Comparison of ENCODE assay signal across 34 mouse cellular contexts in genomic region chr8:125692447-125692846, GRCm38 (mm10). TPM values are rescaled to one million over a fixed set of nuclear protein-coding genes. Genes with fewer than 3 reads are reported as not detected.
DNase-seq lines count a peak whose midpoint lies in the region; ATAC-seq and TF ChIP-seq lines count a peak whose summit lies in the region.
"Had no signal": no experiment of that assay in that cellular context is flagged by ENCODE, and none has a peak within 500 bp of the region (broad histone marks: within the 10 kb centered on the region; RNA-seq: fewer than 3 reads in every experiment).

No protein-coding gene starts in this region.

- TF ChIP-seq CTCF in hindbrain, postnatal 0 days (IDR thresholded peaks at IDR 0.05; ENCODE audit: low read depth) = no peak
- TF ChIP-seq CTCF in lung, postnatal 0 days (IDR thresholded peaks at IDR 0.05) = no peak
- no peak for TF ChIP-seq CTCF in lung, adult 2 months (IDR thresholded peaks at IDR 0.05; ENCODE audit: insufficient read depth, low read length)

- 42% methylated on average over 5 of the region's 5 CpGs for WGBS in hindbrain, postnatal 0 days
- 80% methylated on average over 5 of the region's 5 CpGs for WGBS in hindbrain, embryonic 12.5 days
- 37% methylated on average over 5 of the region's 5 CpGs for WGBS in lung, postnatal 0 days
- 43% methylated on average over 5 of the region's 5 CpGs for WGBS in lung, adult 2 months

- H3K27ac ChIP-seq in hindbrain, postnatal 0 days = no peak overlapping the region
- H3K27ac ChIP-seq in hindbrain, embryonic 12.5 days = no peak overlapping the region
- no peak overlapping the region for H3K27ac ChIP-seq in lung, postnatal 0 days (ENCODE audit: low read length)
- H3K27ac ChIP-seq: forebrain, embryonic 15.5 days; gastrocnemius, adult 2 months; limb, embryonic 13.5 days; liver, embryonic 12.5 days; neural tube, embryonic 12.5 days; stomach, postnatal 0 days had no signal

- no peak for TF ChIP-seq POLR2A in lung, adult 2 months (IDR thresholded peaks at IDR 0.05; ENCODE audit: borderline replicate concordance, extremely low read depth, low read depth, low read length)

- TF ChIP-seq EP300 in lung, postnatal 0 days (IDR thresholded peaks at IDR 0.05) = no peak

- H3K9ac ChIP-seq in hindbrain, postnatal 0 days (replicated peaks; ENCODE audit: low read length) = no peak overlapping the region
- no peak overlapping the region for H3K9ac ChIP-seq in hindbrain, embryonic 12.5 days
- H3K9ac ChIP-seq in lung, postnatal 0 days (replicated peaks; ENCODE audit: low read depth) = no peak overlapping the region
- H3K9ac ChIP-seq: forebrain, embryonic 15.5 days; limb, embryonic 13.5 days; liver, embryonic 12.5 days; liver, postnatal 0 days; neural tube, embryonic 12.5 days had no signal

- H3K4me2 ChIP-seq in hindbrain, postnatal 0 days (ENCODE audit: low read depth, low read length) = no peak overlapping the region
- H3K4me2 ChIP-seq in hindbrain, embryonic 12.5 days (replicated peaks) = no peak overlapping the region
- no peak overlapping the region for H3K4me2 ChIP-seq in lung, postnatal 0 days (replicated peaks; ENCODE audit: low read depth, low read length)
- H3K4me2 ChIP-seq: forebrain, embryonic 15.5 days; heart, embryonic 11.5 days; limb, embryonic 13.5 days; liver, embryonic 12.5 days; neural tube, embryonic 12.5 days had no signal

- no peaks in the 10 kb centered on the region for H3K27me3 ChIP-seq in hindbrain, postnatal 0 days (ENCODE audit: insufficient read depth, low read length)
- 0 out of 2 replicates have a peak, but pooled peaks cover 3% of the 10 kb centered on the region for H3K27me3 ChIP-seq in hindbrain, embryonic 12.5 days
- 0 out of 2 replicates have a peak, but pooled peaks cover 3% of the 10 kb centered on the region for H3K27me3 ChIP-seq in lung, postnatal 0 days (replicated peaks; ENCODE audit: insufficient read depth, low read length)
- H3K27me3 ChIP-seq: CH12.LX; forebrain, embryonic 15.5 days; limb, embryonic 13.5 days; neural tube, embryonic 12.5 days; Patski had no signal

- H3K36me3 ChIP-seq in hindbrain, postnatal 0 days (ENCODE audit: insufficient read depth, low read length) = no peaks in the 10 kb centered on the region
- H3K36me3 ChIP-seq in hindbrain, embryonic 12.5 days = no peaks in the 10 kb centered on the region
- no peaks in the 10 kb centered on the region for H3K36me3 ChIP-seq in lung, postnatal 0 days (ENCODE audit: insufficient read depth, low read length)
- H3K36me3 ChIP-seq: forebrain, embryonic 15.5 days; G1E; limb, embryonic 13.5 days; liver, embryonic 12.5 days; neural tube, embryonic 12.5 days had no signal

- H3K4me1 ChIP-seq in hindbrain, postnatal 0 days (ENCODE audit: insufficient read depth, low read length) = peaks cover 6% of the 10 kb centered on the region
- H3K4me1 ChIP-seq in hindbrain, embryonic 12.5 days = 0 out of 2 replicates have a peak, but pooled peaks cover 5% of the 10 kb centered on the region
- H3K4me1 ChIP-seq in lung, postnatal 0 days (ENCODE audit: insufficient read depth, low read depth, low read length) = no peaks in the 10 kb centered on the region
- no peaks in the 10 kb centered on the region for H3K4me1 ChIP-seq in lung, adult 2 months (ENCODE audit: control insufficient read depth, insufficient read depth, low read length)

- no peaks in the 10 kb centered on the region for H3K9me3 ChIP-seq in hindbrain, postnatal 0 days (ENCODE audit: low read length)
- H3K9me3 ChIP-seq in hindbrain, embryonic 12.5 days (replicated peaks) = no peaks in the 10 kb centered on the region
- no peaks in the 10 kb centered on the region for H3K9me3 ChIP-seq in lung, postnatal 0 days (ENCODE audit: low read length)
- H3K9me3 ChIP-seq: forebrain, embryonic 15.5 days; limb, embryonic 13.5 days; liver, embryonic 12.5 days; neural tube, embryonic 12.5 days had no signal

- no peak overlapping the region for H3K4me3 ChIP-seq in hindbrain, postnatal 0 days (ENCODE audit: low read length)
- H3K4me3 ChIP-seq in hindbrain, embryonic 12.5 days = no peak overlapping the region
- H3K4me3 ChIP-seq in lung, postnatal 0 days (ENCODE audit: low read depth, low read length) = no peak overlapping the region
- H3K4me3 ChIP-seq in lung, adult 2 months (replicated peaks; ENCODE audit: extremely low read depth, low read depth, low read length) = no peak overlapping the region
- H3K4me3 ChIP-seq: forebrain, embryonic 15.5 days; gastrocnemius, adult 2 months; limb, embryonic 13.5 days; liver, embryonic 12.5 days; neural tube, embryonic 12.5 days had no signal

- peak; percentile 65 to 72 for DNase-seq in cerebellum, postnatal 10 days
- DNase-seq in cerebellum, postnatal 36 days = no peak
- peak; percentile 72 for DNase-seq in hindbrain, postnatal 0 days (ENCODE audit: low spot score)
- peak; percentile 74 for DNase-seq in lung, postnatal 0 days (ENCODE audit: low spot score)
- DNase-seq in lung, adult 2 months = no peak
- DNase-seq in urinary bladder, postnatal 14 days (ENCODE audit: low spot score) = peak; percentile 35
- no peak for DNase-seq in urinary bladder, postnatal 25 days (ENCODE audit: low spot score)
- DNase-seq: adrenal gland, postnatal 10 days; cerebellum, adult 18-20 months; cerebellum, postnatal 25 days; gastrocnemius, adult 2 months; gastrocnemius, postnatal 36 days; heart, adult 18-20 months; heart, postnatal 36 days; kidney, adult 9 months; kidney, postnatal 14 days; layer of hippocampus, adult 9-11 months; liver, postnatal 0 days; midbrain, embryonic 14.5 days; right cerebral cortex, postnatal 4 days; thymus, adult 18-20 months; thymus, postnatal 36 days had no signal

- no peak for ATAC-seq in hindbrain, postnatal 0 days
- no peak for ATAC-seq in hindbrain, embryonic 12.5 days (ENCODE audit: low FRiP score)
- 0 out of 2 replicates have a peak, but pooled peaks have one; percentile 14 for ATAC-seq in lung, postnatal 0 days
- ATAC-seq: forebrain, embryonic 15.5 days; intestine, embryonic 16.5 days; liver, embryonic 12.5 days; liver, postnatal 0 days; Patski had no signal

RNA-seq across cellular contexts. Expression of gene Map10, which starts 22.8 kb away (rescaled TPM):
- 9.7 and 13.4 TPM in 2 replicates for total RNA-seq in hindbrain, postnatal 0 days (2014; rRNA removed)
- polyA plus RNA-seq in hindbrain, postnatal 0 days (2015; fragmentation: Nextera tagmentation; extraction: Ambion mirVana) = 5.5 and 6.3 TPM in 2 replicates
- 9.2 and 9.6 TPM in 2 replicates for polyA plus RNA-seq in hindbrain, embryonic 12.5 days (2016; fragmentation: Nextera tagmentation; extraction: Ambion mirVana)
- polyA plus RNA-seq in lung, postnatal 0 days (2015; fragmentation: Nextera tagmentation; extraction: Ambion mirVana) = 3.6 and 3.7 TPM in 2 replicates
- polyA plus RNA-seq in lung, adult 2 months (2012; rRNA removed) = 2.0 and 2.6 TPM in 2 replicates
- polyA plus RNA-seq: C2C12, G1E, Patski had no signal

RNA-seq across cellular contexts. Expression of gene Ntpcr, which starts 37.3 kb away (rescaled TPM):
- 24.9 and 37.1 TPM in 2 replicates for total RNA-seq in hindbrain, postnatal 0 days (2014; rRNA removed)
- polyA plus RNA-seq in hindbrain, postnatal 0 days (2015; fragmentation: Nextera tagmentation; extraction: Ambion mirVana) = 35.1 and 35.2 TPM in 2 replicates
- 19.8 and 24.1 TPM in 2 replicates for polyA plus RNA-seq in hindbrain, embryonic 12.5 days (2016; fragmentation: Nextera tagmentation; extraction: Ambion mirVana)
- polyA plus RNA-seq in lung, postnatal 0 days (2015; fragmentation: Nextera tagmentation; extraction: Ambion mirVana) = 31.2 and 34.0 TPM in 2 replicates
- 14.4 and 15.9 TPM in 2 replicates for polyA plus RNA-seq in lung, adult 2 months (2012; rRNA removed)
- total RNA-seq: G1E had no signal
- polyA plus RNA-seq: G1E had no signal

Comparison
In these comparisons a context has a peak if more than half of its experiments do, and no peak if none do; other contexts are left out.
1. DNase-seq: peak in cerebellum, postnatal 10 days (2 of 2), hindbrain, postnatal 0 days (single experiment), lung, postnatal 0 days (single experiment) and urinary bladder, postnatal 14 days (single experiment); none in cerebellum, postnatal 36 days (0 of 2), lung, adult 2 months (single experiment) and urinary bladder, postnatal 25 days (single experiment).